Mouse (Mus musculus) A20 (cell line): ENCODE measurements around the gene Wdpcp.
"Not testable (repeated sequence)": the region's sequence is repeated elsewhere in the genome, so short reads cannot be mapped to it uniquely, and the experiment has no call there.

Experiments used
- DNase-seq: peaks from one replicate; pipeline ENCODE4 v3.0.0-alpha.2; 2011; ENCODE audit warnings: low read depth, low spot score

The Wdpcp gene

GRCm38 (mm10) chr11:21571700-21572381, at the start of gene Wdpcp, which contains the start of gene Mdh1:
TSS of gene Wdpcp (plus strand) at chr11:21572235.
TSS of gene Mdh1 (minus strand) at chr11:21572367.
- DNase-seq, result peak; percentile 98

GRCm38 (mm10) chr11:21528676-21529394, 43.2 kb upstream of the Wdpcp start:
- DNase-seq, result no peak

- not testable (repeated sequence) for DNase-seq
Measured at GRCm38 (mm10) chr11:21530856-21531255, 41.2 kb upstream of the Wdpcp start.

GRCm38 (mm10) chr11:21540072-21540471, 32.0 kb upstream of the Wdpcp start:
- no peak for DNase-seq

- no peak for DNase-seq
Measured at GRCm38 (mm10) chr11:21540622-21541021, 31.4 kb upstream of the Wdpcp start.

- no peak for DNase-seq
Measured at GRCm38 (mm10) chr11:21542731-21543130, 29.3 kb upstream of the Wdpcp start.

GRCm38 (mm10) chr11:21545021-21545420, 27.0 kb upstream of the Wdpcp start:
- DNase-seq, result no peak

- DNase-seq, result no peak
Measured at GRCm38 (mm10) chr11:21545951-21546350, 26.1 kb upstream of the Wdpcp start.

- no peak for DNase-seq
Measured at GRCm38 (mm10) chr11:21546671-21547070, 25.4 kb upstream of the Wdpcp start.

- DNase-seq, result no peak
Measured at GRCm38 (mm10) chr11:21547518-21547917, 24.5 kb upstream of the Wdpcp start.

GRCm38 (mm10) chr11:21549052-21549451, 23.0 kb upstream of the Wdpcp start:
- peak; percentile 45 for DNase-seq

GRCm38 (mm10) chr11:21549754-21550153, 22.3 kb upstream of the Wdpcp start:
- peak; percentile 78 for DNase-seq

GRCm38 (mm10) chr11:21550222-21551173, 21.5 kb upstream of the Wdpcp start:
- no peak for DNase-seq

GRCm38 (mm10) chr11:21552049-21552448, 20.0 kb upstream of the Wdpcp start:
- DNase-seq, result no peak

GRCm38 (mm10) chr11:21559727-21560126, 12.3 kb upstream of the Wdpcp start:
- no peak for DNase-seq

- no peak for DNase-seq
Measured at GRCm38 (mm10) chr11:21561347-21561746, 10.7 kb upstream of the Wdpcp start.

- no peak for DNase-seq
Measured at GRCm38 (mm10) chr11:21563617-21564325, 8.3 kb upstream of the Wdpcp start.

- DNase-seq, result no peak
Measured at GRCm38 (mm10) chr11:21564681-21565405, 7.2 kb upstream of the Wdpcp start.

GRCm38 (mm10) chr11:21566934-21567333, 5.1 kb upstream of the Wdpcp start:
- no peak for DNase-seq

GRCm38 (mm10) chr11:21567733-21568132, 4.3 kb upstream of the Wdpcp start:
- DNase-seq, result no peak

- peak; percentile 70 for DNase-seq
Measured at GRCm38 (mm10) chr11:21569002-21569401, 3.0 kb upstream of the Wdpcp start.
